Mouse (Mus musculus): ENCODE data around the gene Akr7a5.

Gene Akr7a5

GRCm38 (mm10) chr4:139301780-139302179, 8.8 kb upstream of the Akr7a5 start:
- no peak for DNase-seq

DNA sequence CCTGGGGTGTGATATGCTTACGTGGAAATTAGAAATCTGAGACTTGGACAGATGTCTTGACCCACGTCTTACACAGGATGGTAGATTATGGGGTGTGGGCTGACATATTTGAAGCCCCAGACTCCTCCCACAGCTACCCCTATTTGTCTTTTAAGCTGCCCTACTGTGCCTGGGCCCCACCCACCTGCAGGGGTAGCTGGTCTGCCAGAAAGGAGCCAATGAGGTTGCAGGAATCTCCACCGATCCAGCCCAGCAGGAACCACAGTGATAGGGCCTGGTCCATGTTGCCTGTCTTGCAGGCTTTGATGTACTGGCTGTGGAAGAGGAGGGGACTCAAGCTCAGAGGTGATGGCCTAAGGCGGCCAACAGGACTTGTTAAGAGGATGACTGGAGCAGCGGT, 8.3 kb upstream of the Akr7a5 start:
- no peak for DNase-seq

GRCm38 (mm10) chr4:139305521-139305920, 5.0 kb upstream of the Akr7a5 start:
- DNase-seq, result no peak

DNA sequence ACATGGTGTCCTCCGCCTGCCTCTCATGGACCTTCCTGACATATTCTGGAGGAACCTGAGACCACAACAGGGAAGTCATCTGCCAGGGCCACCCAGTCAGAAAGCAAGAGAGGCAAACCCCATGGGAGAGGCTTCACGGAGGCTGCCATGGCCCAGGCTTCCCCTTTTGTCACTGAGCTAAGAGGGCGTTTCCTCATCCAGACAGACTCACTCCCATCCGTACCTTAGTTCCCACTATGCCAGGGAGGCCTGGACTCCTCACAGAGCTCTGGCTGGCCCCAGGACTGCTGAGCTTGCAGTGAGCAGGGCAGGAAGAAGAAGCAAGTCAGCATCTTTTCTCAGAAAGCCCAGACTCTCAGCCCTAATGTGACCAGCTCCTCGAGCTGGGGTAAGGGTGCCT, 2.6 kb upstream of the Akr7a5 start:
- DNase-seq, result no peak

DNA sequence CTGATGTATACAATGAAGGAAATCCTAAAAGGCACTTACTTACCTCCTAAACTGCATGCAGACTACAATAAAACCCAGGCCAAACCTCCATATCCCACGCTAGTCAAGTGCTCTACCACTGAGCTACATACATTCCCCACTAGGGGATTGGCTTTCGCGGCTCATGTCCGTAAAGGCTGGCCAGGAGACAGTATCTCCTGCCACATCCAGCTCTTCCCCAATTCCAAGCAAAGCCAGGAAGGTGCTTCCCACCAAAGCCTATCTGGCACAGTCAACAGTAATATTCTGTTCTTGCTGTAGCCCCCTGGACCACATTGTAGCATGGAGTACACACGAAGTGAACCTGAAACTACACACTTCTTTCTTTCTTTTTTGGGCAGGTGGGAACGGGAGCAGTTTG, 893 bp upstream of the Akr7a5 start:
- peak; percentile 33 for DNase-seq

- DNase-seq, result peak; percentile 56
These were observed 556 bp downstream of the Akr7a5 start for GRCm38 (mm10) chr4:139310899-139311701.

- no peak for DNase-seq
These were observed 1.2 kb downstream of the Akr7a5 start for GRCm38 (mm10) chr4:139311707-139312106.

DNA sequence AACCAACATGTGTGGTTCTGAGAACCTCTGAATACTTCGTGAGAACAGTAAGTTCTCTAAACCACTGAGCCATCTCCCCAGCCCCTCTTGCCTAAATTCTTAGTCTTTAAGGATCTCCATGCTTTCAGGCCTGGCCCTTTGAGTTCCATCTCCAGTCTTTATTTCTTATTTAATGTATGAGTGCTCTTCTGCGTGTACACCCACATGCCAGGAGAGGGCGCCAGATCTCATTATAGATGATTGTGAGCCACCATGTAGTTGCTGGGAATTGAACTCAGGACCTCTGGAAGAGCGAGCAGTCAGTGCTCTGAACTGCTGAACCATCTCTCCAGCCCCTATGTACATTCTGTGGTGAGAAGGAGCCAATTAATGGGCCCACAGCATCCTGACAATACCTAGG, 2.1 kb downstream of the Akr7a5 start:
- peak; percentile 63 for DNase-seq

GRCm38 (mm10) chr4:139318449-139318848, 7.9 kb downstream of the Akr7a5 start:
- no peak for DNase-seq

- no peak for DNase-seq
These were observed 9.2 kb downstream of the Akr7a5 start for GRCm38 (mm10) chr4:139319740-139320139.

GRCm38 (mm10) chr4:139330605-139331004, 20.1 kb downstream of the Akr7a5 start:
- peak; percentile 88 for DNase-seq

- no peak for DNase-seq
These were observed 24.2 kb downstream of the Akr7a5 start for GRCm38 (mm10) chr4:139334631-139335295.

DNA sequence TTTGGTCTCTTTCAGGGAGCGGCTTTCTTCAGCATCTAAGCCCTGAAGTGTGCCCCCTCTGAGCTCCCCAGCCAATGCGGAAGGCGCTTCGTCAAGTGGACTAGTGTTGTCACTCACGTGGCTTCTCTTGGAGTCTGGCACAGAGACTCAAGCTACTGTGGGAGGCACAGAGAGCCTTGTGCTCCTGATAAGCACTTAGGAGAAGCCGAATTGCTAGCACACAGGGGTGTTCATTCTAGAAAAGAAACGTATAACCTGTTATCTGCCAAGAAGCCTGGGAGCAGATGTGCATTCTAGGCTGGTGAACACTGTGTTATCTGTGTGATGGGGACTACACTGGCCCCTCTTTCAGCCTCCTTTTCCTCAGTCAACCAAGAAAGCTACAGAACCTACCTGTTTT, 25.0 kb downstream of the Akr7a5 start:
- no peak for DNase-seq

DNA sequence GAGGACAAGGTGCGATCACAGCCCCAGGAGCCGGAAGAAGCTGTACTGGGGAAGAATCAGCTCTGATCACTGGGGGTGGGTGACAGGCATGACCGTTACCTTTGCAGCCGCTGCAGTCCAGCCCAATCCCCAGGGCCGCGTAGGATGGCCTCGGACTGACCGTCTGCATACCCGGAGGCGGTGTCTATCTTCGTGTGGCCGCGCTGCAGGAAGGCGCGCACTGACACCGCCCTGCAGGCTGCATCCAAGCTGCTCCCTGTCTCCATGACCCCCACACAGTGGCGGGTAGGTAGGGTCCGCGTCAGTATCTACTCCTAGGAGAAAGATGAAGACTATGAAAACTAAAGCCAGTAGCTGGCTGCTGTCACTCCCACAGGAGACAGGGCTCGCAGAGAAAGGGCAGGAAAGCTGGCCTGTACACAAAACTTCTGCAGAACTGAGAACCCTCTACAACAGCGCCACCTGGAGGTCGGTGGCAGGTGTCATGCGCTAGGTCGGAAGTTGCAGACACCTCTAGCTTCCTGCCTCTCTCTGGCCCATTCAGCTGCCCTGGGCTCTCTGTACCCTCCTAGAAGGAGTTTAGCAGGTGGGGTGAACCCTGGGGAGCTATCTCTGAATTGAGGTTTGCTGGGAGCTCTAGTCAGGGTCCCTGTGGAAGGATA, 26.4 kb downstream of the Akr7a5 start:
- DNase-seq, result peak; percentile 82

- DNase-seq, result no peak
These were observed 27.6 kb downstream of the Akr7a5 start for GRCm38 (mm10) chr4:139338145-139338544.

DNA sequence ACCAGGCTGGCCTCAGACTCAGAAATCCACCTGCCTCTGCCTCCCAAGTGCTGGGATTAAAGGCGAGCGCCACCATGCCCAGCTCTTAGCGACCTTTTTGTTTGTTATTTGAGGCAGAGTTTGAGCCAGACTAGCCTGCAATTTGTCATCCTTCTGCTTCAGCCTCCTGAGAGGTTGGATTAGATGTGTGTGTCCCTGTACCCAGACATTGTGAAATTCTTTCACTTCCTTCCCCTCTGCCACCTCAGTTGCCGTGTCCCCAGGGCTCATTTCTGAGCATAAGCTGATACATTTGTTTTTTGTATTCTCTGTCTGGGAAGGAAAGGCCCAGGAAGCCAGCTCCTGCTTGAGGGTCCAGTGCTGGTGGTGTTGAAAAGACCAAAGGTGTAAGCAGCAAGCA, 30.3 kb downstream of the Akr7a5 start:
- no peak for DNase-seq

DNA sequence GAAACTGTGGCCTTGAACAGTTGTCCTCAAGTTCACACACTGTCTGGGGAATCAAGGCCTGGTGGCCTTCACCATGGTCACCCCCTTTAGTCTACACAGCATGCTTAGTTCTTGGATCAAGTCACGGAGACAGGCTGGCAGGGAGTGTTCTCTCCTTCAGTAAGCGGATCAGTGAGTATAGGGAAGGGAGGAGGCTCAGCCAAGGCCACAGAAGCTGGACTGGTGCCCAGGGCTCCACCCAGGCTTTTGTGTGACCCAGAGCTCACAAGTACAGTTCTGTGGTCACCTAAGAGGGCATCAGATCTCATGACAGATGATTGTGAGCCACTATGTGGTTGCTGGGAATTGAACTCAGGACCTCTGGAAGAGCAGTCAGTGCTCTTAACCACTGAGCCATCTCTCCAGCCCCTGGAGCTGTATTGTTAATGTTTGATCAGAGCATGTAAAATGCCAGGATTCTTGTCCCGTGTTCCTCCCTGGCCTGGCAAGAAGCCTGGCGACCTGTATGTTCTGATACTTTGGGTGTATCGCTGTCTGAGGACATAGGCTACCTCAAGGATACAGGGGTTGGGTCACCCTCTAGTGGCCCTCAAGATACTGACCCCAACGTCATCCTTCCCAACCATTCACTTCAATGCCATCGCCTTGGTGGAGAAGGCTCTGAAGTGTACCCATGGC, 31.2 kb downstream of the Akr7a5 start:
- no peak for DNase-seq

GRCm38 (mm10) chr4:139343718-139344117, 33.2 kb downstream of the Akr7a5 start:
- no peak for DNase-seq

DNA sequence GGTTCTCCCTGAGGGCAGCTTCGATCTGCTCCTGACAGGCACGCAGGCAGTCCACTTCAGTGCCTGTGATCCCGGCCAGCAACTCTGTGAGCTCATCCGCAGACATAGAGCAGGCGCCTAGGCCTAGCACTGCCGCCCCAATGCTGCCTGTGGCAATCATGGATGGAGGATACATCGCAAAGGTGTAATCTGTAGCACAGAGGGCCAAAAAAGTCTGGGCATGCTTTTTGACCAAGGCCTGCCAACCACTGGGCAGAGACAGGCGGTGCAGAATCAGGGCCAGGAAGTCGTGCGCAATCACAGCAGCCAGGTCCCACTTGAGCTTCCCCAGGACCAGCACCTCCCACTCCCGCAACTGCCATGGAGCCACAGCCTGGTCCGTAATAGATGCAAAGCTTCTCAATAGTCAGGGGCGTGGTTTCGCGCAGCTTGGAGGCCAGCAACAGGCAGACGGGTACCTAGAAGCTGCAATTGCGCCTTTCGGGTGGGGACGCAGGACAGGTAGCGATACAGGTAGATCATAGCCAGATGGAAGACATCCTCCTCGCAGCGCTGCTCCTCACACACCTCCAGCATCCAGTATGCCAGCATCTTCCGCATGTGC, 35.0 kb downstream of the Akr7a5 start:
- no peak for DNase-seq

DNA sequence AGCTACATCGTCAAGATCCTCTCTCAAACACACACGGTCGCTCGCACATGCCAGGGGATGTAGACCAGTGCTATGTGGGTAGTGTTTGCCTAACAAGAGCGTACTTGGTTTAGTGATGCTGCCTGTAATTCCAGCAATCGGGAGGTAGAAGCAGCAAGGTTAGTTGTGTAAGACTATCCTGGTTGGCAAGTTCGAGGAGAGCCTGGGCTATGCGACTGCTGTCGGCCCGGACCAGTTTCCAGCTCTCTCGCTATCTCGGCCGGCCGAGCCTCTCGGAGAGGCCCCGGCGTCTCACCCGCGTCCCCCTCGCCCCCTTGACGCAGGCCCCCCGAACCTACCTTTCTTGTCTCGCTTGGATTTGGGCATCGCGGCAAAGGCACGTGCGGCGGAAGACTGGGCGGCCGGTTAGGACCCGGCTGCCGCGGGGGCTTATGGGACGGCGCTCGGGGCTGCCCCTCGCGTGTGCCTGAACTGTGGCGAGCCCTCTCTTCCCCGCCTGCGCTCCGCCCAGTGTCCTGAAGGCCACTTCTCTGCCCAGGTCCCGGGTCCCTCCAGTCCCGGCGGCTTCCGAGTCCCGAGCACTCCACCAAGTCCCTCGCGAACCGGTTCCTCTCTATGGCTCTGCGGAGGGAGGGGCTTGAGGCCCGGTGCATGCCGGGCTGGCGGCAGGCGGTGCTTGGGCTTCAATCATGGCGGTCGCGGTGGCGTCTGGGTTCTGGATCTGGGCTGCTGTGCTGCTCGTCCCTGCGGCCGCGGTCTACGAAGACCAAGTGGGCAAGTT, 41.6 kb downstream of the Akr7a5 start, which contains the start of the genes Mrto4, Emc1 and Ubr4:
Gene Mrto4 (minus strand): TSS at position 646 of the 781 bp plus-strand sequence.
Gene Emc1 (plus strand): TSS at position 657 of the 781 bp plus-strand sequence.
Gene Ubr4 (plus strand): TSS at position 679 of the 781 bp plus-strand sequence.
- peak; percentile 93 for DNase-seq

DNA sequence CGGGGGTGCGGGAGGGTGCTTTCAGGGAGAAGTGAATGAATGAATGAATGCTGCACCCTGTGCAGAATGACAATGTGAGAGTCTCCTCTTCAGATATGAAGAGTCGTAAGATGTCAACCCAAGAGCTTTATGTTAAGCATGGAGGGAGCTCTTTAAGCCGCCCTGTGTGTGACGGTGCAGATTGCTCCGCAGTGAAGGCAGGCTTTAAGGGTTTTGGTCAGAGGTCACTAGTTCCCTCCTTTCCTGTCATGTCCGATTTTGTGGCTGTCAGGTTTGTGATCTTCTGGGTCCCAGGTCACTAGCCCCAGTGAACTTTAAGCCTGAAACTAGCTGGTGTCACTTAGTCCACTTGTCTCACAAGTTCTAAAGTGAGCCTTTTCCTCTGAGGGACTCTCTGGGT, 42.3 kb downstream of the Akr7a5 start:
- no peak for DNase-seq

- DNase-seq, result no peak
These were observed 46.7 kb downstream of the Akr7a5 start for GRCm38 (mm10) chr4:139357211-139357610.

All from embryo, embryonic 11 days (tissue).